Mouse (Mus musculus) liver, adult 2 months (tissue): ENCODE results near the gene Dcun1d4.

ENCODE experiments used
- CTCF ChIP-seq: fragments of 200-500 bp; IDR thresholded peaks from 2 replicates; pipeline ENCODE4 v1.5.1; 2011; ENCODE audit warnings: low read depth, low read length, control low read depth
- POLR2A ChIP-seq: fragments of 200-500 bp; IDR thresholded peaks from 2 replicates; pipeline ENCODE4 v1.6.1; 2011; ENCODE audit warnings: low read length, control low read depth; ENCODE audit not compliant: insufficient read depth; ENCODE audit errors: extremely low read depth

DNA sequence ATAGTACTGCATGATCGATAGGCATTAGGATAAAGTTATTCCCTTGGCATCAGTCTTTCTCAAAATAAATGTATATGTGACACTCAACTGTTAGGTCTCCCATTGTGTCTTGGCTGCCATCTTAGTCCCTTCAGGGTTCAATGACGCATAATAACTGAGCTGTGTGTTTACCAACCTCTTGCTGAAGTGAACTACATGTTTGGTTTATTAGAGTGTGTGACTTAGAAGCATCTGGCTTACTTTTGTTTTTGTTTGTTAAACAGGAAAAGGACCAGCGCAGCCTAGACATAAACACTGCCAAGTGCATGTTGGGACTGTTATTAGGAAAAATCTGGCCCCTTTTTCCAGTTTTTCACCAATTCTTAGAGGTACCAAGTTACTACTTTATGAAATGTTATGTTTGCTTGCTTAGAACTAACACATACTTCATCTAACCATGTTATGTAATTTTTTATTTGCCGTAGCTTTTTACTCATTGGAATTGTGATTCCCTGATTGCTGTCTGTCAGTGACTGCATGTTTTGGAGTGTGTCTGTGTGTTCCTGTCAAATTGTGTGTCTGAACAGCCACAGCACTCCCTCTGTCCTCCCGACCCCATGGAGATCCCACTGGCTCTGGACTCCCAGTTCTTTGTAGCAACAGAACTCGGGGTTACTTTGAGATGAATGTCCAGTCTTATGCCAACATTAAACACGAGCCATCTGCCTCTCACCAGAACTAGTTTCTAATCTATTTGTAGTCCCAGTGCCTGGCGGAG, 74.5 kb downstream of the Dcun1d4 start:
- TF ChIP-seq POLR2A (no peak), CTCF (no peak)
